Mouse (Mus musculus) kidney, embryonic 16.5 days (tissue): Measurements from ENCODE around the gene Olfr868. TPM values are rescaled to one million over a fixed set of nuclear protein-coding genes. Genes with fewer than 3 reads are reported as not detected.

ENCODE experiments used
- ATAC-seq: fragments of 200-750 bp; cut with Nextera tagmentation; 2 replicates; pipeline ENCODE4 v1.8.0; 2017; ENCODE audit warnings: moderate TSS enrichment; ENCODE audit not compliant: low FRiP score, low TSS enrichment
- H3K27ac ChIP-seq: fragments of 300-500 bp; sonication (generic); 2 replicates; pipeline ENCODE4 v1.5.1; 2014; ENCODE audit warnings: low read length
- H3K27me3 ChIP-seq: fragments of 300-500 bp; sonication (generic); 2 replicates; pipeline ENCODE4 v1.6.1; 2014; ENCODE audit warnings: low read length, control low read depth, mixed read lengths; ENCODE audit not compliant: insufficient read depth
- H3K36me3 ChIP-seq: fragments of 300-500 bp; sonication (generic); 2 replicates; pipeline ENCODE4 v1.6.1; 2014; ENCODE audit warnings: low read length, control low read depth, mixed read lengths; ENCODE audit not compliant: insufficient read depth
- H3K4me1 ChIP-seq: fragments of 300-500 bp; sonication (generic); 2 replicates; pipeline ENCODE4 v1.6.1; 2014; ENCODE audit warnings: low read length, control low read depth, mixed read lengths; ENCODE audit not compliant: insufficient read depth
- H3K4me2 ChIP-seq: fragments of 300-500 bp; sonication (generic); replicated peaks from 2 replicates; pipeline ENCODE4 v1.6.1; 2014; ENCODE audit warnings: low read depth, low read length
- H3K4me3 ChIP-seq: fragments of 300-500 bp; sonication (generic); 2 replicates; pipeline ENCODE4 v1.5.1; 2014; ENCODE audit warnings: mild to moderate bottlenecking, low read length
- H3K9ac ChIP-seq: fragments of 300-500 bp; sonication (generic); replicated peaks from 2 replicates; pipeline ENCODE4 v1.6.1; 2014; ENCODE audit warnings: low read length
- H3K9me3 ChIP-seq: fragments of 300-500 bp; sonication (generic); 2 replicates; pipeline ENCODE4 v1.6.1; 2016; ENCODE audit warnings: low read length, control low read depth
- WGBS: fragments of 180-500 bp; shearing (Covaris S2); extraction: QIAGEN DNeasy Blood & Tissue Kit; methylation state at CpG from one replicate; pipeline ENCODE4 v1.1.7; 2014; 5-methylcytosine and 5-hydroxymethylcytosine counted together
- polyA plus RNA-seq: library from polyadenylated mRNA; unstranded; fragments of >200 nt; fragmentation: Nextera tagmentation; extraction: Ambion mirVana; gene quantifications from 2 replicates; pipeline ENCODE4 v1.2.1, GENCODE M21; 2015

Olfr868 gene
- polyA plus RNA-seq: not detected in 2 replicates

DNA sequence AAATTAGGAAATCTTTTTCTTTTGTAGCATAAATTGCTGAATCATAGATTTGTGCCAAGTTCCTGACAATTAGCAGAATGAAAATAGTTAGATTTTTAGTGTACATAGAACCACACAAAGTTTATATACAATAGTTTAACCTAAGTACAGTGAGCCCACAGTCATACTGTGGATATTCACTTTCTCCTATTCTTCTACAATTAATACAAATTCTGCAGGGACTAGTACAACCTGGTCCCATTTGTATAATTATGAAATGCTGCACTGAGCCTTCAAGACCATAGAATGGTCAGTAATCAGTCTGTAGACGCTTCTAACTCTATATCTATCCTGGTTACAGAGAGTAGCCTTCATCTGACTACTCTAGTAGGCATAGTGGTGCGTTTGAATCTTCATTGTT, at the start of gene Olfr868:
Olfr868 (plus strand) TSS at position 301 of the 400 bp plus-strand sequence.
- Histone ChIP-seq H3K9ac (no peak within 1 kb of the TSS), H3K9me3 (peaks cover 5% of the 10 kb centered on the region), H3K4me1 (no peaks in the 10 kb centered on the region), H3K36me3 (no peaks in the 10 kb centered on the region), H3K27me3 (no peaks in the 10 kb centered on the region), H3K27ac (no peak within 1 kb of the TSS), H3K4me3 (no peak within 1 kb of the TSS), H3K4me2 (no peak within 1 kb of the TSS)
- no peak for ATAC-seq
- 51% methylated on average over 2 of the region's 2 CpGs for WGBS

DNA sequence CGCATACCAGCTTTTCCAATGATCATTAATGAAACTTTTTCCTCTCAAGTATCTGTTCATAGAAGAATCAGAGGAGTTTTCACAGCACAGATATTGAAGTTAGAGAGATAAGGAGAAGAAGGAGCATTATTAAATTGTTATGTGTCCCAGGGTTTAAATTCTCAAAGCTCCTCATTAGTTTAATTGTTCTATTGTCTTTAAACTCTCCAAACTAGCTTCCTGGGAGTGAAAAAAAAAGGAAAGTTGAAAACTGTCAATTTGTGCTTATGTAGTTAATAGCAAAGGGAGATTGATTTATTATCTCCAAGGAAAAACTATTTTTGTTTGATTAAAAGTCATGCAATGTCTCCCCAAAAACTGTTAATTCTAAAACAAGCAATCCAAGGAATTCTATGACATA, 41.0 kb upstream of the Olfr868 start, which contains the start of gene Olfr867:
Olfr867 (minus strand) TSS at position 101 of the 400 bp plus-strand sequence.
- Histone ChIP-seq H3K27ac (no peak within 1 kb of the TSS), H3K4me3 (no peak within 1 kb of the TSS), H3K9ac (no peak within 1 kb of the TSS), H3K36me3 (no peaks in the 10 kb centered on the region), H3K4me1 (no peaks in the 10 kb centered on the region), H3K4me2 (no peak within 1 kb of the TSS), H3K9me3 (no peaks in the 10 kb centered on the region), H3K27me3 (no peaks in the 10 kb centered on the region)
- ATAC-seq: no peak
- WGBS: 71% methylated on average over 1 of the region's 1 CpGs

DNA sequence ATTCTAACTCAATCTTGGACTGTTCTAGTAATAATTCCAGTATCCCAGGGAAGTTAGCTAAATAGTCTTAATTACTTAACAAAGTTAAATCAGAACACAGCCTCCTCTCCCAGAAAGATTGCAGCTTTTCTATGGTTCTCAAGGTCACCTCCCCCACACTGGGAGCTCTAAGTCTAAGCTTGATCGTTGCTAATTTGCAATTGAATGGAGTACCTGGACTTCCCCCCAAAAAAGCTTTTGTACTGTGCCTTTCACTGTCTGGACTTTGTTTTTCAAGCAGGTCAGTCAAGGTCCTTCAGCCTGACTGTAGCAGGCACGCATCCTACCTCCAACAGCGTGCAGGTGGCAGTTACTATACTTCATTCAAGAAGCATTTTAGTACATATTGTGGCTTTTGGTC, 28.2 kb upstream of the Olfr868 start:
- Histone ChIP-seq H3K4me3 (no peak overlapping the region), H3K27ac (no peak overlapping the region), H3K36me3 (no peaks in the 10 kb centered on the region), H3K27me3 (no peaks in the 10 kb centered on the region), H3K4me2 (no peak overlapping the region), H3K4me1 (no peaks in the 10 kb centered on the region), H3K9ac (no peak overlapping the region), H3K9me3 (peaks cover 8% of the 10 kb centered on the region; the same call in 1 of the 2 replicates)
- ATAC-seq: no peak
- 75% methylated on average over 3 of the region's 3 CpGs for WGBS

DNA sequence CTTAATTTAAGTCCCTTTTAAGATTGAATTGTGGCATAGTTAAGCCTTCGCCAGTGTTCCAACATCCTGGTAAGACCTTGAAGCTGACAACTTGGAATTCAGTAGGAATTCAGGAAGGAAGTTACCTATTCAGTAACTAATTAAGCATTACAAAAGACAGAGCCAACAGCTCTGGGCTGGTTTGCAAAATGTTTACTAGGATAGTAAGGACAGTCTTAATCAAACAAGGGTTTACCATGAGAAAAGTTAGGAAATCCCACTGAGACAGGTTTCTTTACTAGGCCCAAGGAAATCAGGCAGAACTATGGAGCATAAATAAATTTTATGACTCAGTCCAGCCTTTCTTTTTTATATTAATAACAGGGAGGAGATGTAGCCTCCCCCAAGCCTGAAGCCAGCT, 27.1 kb upstream of the Olfr868 start:
- no peak overlapping the region for H3K27ac ChIP-seq
- ATAC-seq: no peak
- H3K4me2 ChIP-seq: no peak overlapping the region
- H3K9me3 ChIP-seq: peaks cover 8% of the 10 kb centered on the region; the same call in 1 of the 2 replicates
- H3K9ac ChIP-seq: no peak overlapping the region
- no peak overlapping the region for H3K4me3 ChIP-seq
- no peaks in the 10 kb centered on the region for H3K36me3 ChIP-seq
- no peaks in the 10 kb centered on the region for H3K4me1 ChIP-seq
- no peaks in the 10 kb centered on the region for H3K27me3 ChIP-seq
- 91% methylated on average over 1 of the region's 1 CpGs for WGBS

DNA sequence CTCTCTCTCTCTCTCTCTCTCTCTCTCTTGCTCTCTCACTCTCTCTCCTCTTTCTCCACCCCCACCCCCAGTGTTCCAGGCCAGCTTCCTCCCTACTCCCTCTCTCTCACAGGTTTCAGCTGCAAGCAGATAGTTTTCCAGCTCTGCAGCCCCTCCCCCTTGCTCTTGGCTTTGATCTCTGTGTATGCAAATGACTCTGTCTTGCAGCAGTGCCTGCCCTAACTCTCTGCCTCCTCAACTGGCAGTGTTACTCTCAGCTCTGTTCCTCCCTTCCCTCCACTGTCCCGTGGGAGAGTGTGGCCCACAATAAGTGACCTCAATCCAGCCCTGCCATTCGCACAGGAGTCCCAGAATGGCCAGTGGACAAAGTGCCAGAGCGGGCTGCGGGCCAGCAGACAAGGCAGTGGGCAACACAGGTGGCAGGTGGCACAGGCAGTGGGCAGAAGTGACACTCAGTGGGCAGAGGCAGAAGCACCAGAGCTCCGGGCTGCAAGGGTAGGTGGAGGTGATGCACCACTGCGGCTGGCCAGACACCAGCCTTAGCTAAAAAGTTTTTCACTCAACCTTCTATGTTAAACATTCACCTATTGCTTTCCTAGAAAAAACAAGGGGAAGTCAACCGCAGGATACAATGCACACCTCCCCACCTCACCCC, 24.8 kb upstream of the Olfr868 start:
- no peaks in the 10 kb centered on the region for H3K36me3 ChIP-seq
- no peaks in the 10 kb centered on the region for H3K27me3 ChIP-seq
- H3K27ac ChIP-seq: no peak overlapping the region
- ATAC-seq: peak; percentile 74; the same call in 1 of the 2 replicates
- no peak overlapping the region for H3K4me3 ChIP-seq
- H3K4me1 ChIP-seq: no peaks in the 10 kb centered on the region
- peaks cover 14% of the 10 kb centered on the region; the same call in 1 of the 2 replicates for H3K9me3 ChIP-seq
- H3K4me2 ChIP-seq: no peak overlapping the region
- no peak overlapping the region for H3K9ac ChIP-seq
- WGBS: 51% methylated on average over 7 of the region's 7 CpGs

DNA sequence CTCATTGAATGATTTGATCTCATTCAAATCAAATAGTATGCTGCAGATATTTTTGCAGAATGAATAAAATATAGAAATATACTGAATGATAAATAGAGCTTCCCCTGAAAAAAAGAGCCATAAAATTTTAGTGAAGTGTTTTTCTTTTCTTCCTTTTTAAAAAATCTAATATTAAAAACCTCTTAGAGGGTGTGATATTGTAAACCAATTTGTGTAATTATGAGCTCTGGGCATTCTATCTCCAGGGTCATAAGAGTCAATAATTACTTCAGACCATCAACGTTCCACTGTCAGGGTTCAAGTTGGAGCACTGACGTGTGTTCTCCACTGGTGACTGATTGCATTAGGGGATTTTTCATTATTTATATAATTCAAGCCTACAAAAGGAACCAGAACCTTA, 30.3 kb downstream of the Olfr868 start, which contains the start of gene Olfr869:
Olfr869 (plus strand) TSS at position 301 of the 400 bp plus-strand sequence.
- H3K9me3 ChIP-seq: 0 out of 2 replicates have a peak, but pooled peaks cover 2% of the 10 kb centered on the region
- H3K4me2 ChIP-seq: no peak within 1 kb of the TSS
- no peak for ATAC-seq
- H3K4me1 ChIP-seq: no peaks in the 10 kb centered on the region
- no peak within 1 kb of the TSS for H3K9ac ChIP-seq
- H3K27ac ChIP-seq: no peak within 1 kb of the TSS
- 86% methylated on average over 2 of the region's 2 CpGs for WGBS
- no peaks in the 10 kb centered on the region for H3K27me3 ChIP-seq
- H3K4me3 ChIP-seq: no peak within 1 kb of the TSS
- no peaks in the 10 kb centered on the region for H3K36me3 ChIP-seq

DNA sequence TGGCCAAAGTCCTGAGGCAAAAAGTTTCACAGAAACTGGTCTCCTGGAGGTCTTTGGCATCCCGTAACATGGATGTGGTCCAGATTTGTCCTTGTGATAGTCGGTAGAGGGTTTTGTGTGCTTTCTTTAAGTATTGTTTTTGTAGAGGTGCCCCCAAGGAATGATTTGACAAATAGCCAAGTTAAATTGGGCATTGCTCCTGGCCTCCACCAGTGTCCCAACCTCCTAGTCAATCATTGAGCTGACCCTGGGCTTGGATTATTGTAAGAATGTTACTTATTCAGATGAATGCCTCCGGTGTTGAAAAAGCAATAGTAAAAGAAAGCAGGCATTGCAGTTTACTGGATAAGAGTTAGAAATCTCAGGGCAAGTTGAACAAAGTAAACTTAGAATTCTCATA, 51.3 kb downstream of the Olfr868 start:
- no peaks in the 10 kb centered on the region for H3K36me3 ChIP-seq
- no peak overlapping the region for H3K27ac ChIP-seq
- H3K4me2 ChIP-seq: no peak overlapping the region
- H3K4me3 ChIP-seq: no peak overlapping the region
- no peaks in the 10 kb centered on the region for H3K27me3 ChIP-seq
- H3K9me3 ChIP-seq: peaks cover 3% of the 10 kb centered on the region; the same call in 1 of the 2 replicates
- WGBS: 89% methylated on average over 3 of the region's 3 CpGs
- H3K4me1 ChIP-seq: no peaks in the 10 kb centered on the region
- H3K9ac ChIP-seq: no peak overlapping the region
- no peak for ATAC-seq

Other genes with a start within 250 kb of the Olfr868 start
- not detected in 2 replicates for gene Olfr860, start 248.9 kb upstream of the Olfr868 start, polyA plus RNA-seq
- gene Olfr862, start 210.6 kb upstream of the Olfr868 start, polyA plus RNA-seq: not detected in 2 replicates
- gene Olfr77, start 181.8 kb upstream of the Olfr868 start, polyA plus RNA-seq: 0.14 and 0.15 TPM in 2 replicates
- gene Olfr866, start 70.6 kb upstream of the Olfr868 start, polyA plus RNA-seq: not detected in 2 replicates
- gene Olfr867, start 41.1 kb upstream of the Olfr868 start, polyA plus RNA-seq: not detected in 2 replicates
- gene Olfr869, start 30.4 kb downstream of the Olfr868 start, polyA plus RNA-seq: not detected in 2 replicates
- not detected in 2 replicates for gene Olfr870, start 75.4 kb downstream of the Olfr868 start, polyA plus RNA-seq
- gene Olfr871, start 113.6 kb downstream of the Olfr868 start, polyA plus RNA-seq: not detected in 2 replicates
- not detected in 2 replicates for gene Olfr872, start 138.5 kb downstream of the Olfr868 start, polyA plus RNA-seq
- not detected in 2 replicates for gene Olfr39, start 183.7 kb downstream of the Olfr868 start, polyA plus RNA-seq
- gene Olfr873, start 199.9 kb downstream of the Olfr868 start, polyA plus RNA-seq: not detected in 2 replicates
- gene Olfr18, start 237.5 kb downstream of the Olfr868 start, polyA plus RNA-seq: 0.09 TPM in 1 of 2 replicates, not detected in the other